Mouse (Mus musculus) limb, embryonic 11.5 days (tissue): ENCODE measurements at regions not wholly inside any gene's neighbourhood (a gene's known extent, or its start where the extent isn't known, plus 50 kb on each side); places are given as distances from the start of the nearest gene placed in this dataset.

Experiments
- ATAC-seq: fragments of 200-750 bp; cut with Nextera tagmentation; 2 replicates; pipeline ENCODE4 v1.8.0; 2017; ENCODE audit warnings: low read depth; ENCODE audit not compliant: insufficient number of reproducible peaks, low FRiP score, low TSS enrichment
- DNase-seq: peaks from one replicate; pipeline ENCODE4 v3.0.0-alpha.2; 2015; ENCODE audit warnings: low spot score
- H3K27ac ChIP-seq: fragments of 300-500 bp; sonication (generic); replicated peaks from 2 replicates; pipeline ENCODE4 v1.5.1; 2014; ENCODE audit warnings: low read depth, mild to moderate bottlenecking, low read length
- H3K27me3 ChIP-seq: fragments of 300-500 bp; sonication (generic); 2 replicates; pipeline ENCODE4 v1.6.1; 2014; ENCODE audit warnings: mild to moderate bottlenecking, low read length, mixed read lengths; ENCODE audit not compliant: control insufficient read depth, insufficient read depth
- H3K36me3 ChIP-seq: fragments of 300-500 bp; sonication (generic); 2 replicates; pipeline ENCODE4 v1.6.1; 2014; ENCODE audit warnings: mild to moderate bottlenecking, low read length, moderate library complexity, mixed read lengths; ENCODE audit not compliant: control insufficient read depth, insufficient read depth
- H3K4me1 ChIP-seq: fragments of 300-500 bp; sonication (generic); 2 replicates; pipeline ENCODE4 v1.6.1; 2014; ENCODE audit warnings: low read length, mixed read lengths; ENCODE audit not compliant: control insufficient read depth, insufficient read depth
- H3K4me2 ChIP-seq: fragments of 300-500 bp; sonication (generic); 2 replicates; pipeline ENCODE4 v1.6.1; 2014; ENCODE audit warnings: low read depth, mild to moderate bottlenecking, moderate library complexity; ENCODE audit not compliant: severe bottlenecking
- H3K4me3 ChIP-seq: fragments of 300-500 bp; sonication (generic); 2 replicates; pipeline ENCODE4 v1.5.1; 2014; ENCODE audit warnings: low read depth, low read length
- H3K9ac ChIP-seq: fragments of 300-500 bp; sonication (generic); 2 replicates; pipeline ENCODE4 v1.6.1; 2014; ENCODE audit warnings: mild to moderate bottlenecking, low read length
- H3K9me3 ChIP-seq: fragments of 300-500 bp; sonication (generic); 2 replicates; pipeline ENCODE4 v1.6.1; 2016; ENCODE audit warnings: low read length; ENCODE audit not compliant: control insufficient read depth
- WGBS: fragments of 180-500 bp; shearing (Covaris S2); extraction: QIAGEN DNeasy Blood & Tissue Kit; methylation state at CpG from one replicate; pipeline ENCODE4 v1.1.7; 2014; 5-methylcytosine and 5-hydroxymethylcytosine counted together

DNA sequence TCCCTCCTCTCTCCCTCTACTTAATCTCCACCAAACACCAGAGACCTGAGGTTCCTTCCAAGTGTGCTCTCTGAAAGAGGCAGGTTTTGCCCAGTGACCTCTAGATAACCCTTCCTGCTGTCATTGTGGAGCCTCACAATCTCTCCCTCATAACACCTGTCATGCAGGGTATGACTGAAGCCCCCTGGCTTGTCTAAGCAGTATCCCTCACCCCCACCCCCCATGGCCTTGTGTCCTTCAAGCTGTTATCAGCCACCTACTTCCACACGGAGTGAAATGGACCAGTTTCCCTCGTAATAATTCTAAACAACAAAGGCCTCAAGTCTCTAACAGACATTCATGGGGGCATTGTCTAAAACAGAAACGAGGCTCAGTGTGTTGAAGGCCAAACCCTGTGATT is 387.6 kb upstream of the Myt1l start:
- H3K4me2 ChIP-seq = no peak overlapping the region
- no peaks in the 10 kb centered on the region for H3K36me3 ChIP-seq
- H3K4me1 ChIP-seq = no peaks in the 10 kb centered on the region
- no peak overlapping the region for H3K4me3 ChIP-seq
- H3K9ac ChIP-seq = no peak overlapping the region
- DNase-seq = no peak
- no peak overlapping the region for H3K27ac ChIP-seq
- H3K27me3 ChIP-seq = no peaks in the 10 kb centered on the region
- H3K9me3 ChIP-seq = no peaks in the 10 kb centered on the region
- whole genome bisulfite sequencing = 50% methylated on average over 3 of the region's 3 CpGs
- no peak for ATAC-seq

GRCm38 (mm10) chr12:29141132-29141531 is 387.1 kb upstream of the Myt1l start:
- Histone ChIP-seq H3K4me2 (no peak overlapping the region), H3K4me3 (no peak overlapping the region), H3K27ac (no peak overlapping the region), H3K27me3 (no peaks in the 10 kb centered on the region), H3K9ac (no peak overlapping the region), H3K9me3 (no peaks in the 10 kb centered on the region), H3K4me1 (no peaks in the 10 kb centered on the region), H3K36me3 (no peaks in the 10 kb centered on the region)
- DNase-seq = no peak
- ATAC-seq = no peak
- WGBS = 68% methylated on average over 13 of the region's 13 CpGs

DNA sequence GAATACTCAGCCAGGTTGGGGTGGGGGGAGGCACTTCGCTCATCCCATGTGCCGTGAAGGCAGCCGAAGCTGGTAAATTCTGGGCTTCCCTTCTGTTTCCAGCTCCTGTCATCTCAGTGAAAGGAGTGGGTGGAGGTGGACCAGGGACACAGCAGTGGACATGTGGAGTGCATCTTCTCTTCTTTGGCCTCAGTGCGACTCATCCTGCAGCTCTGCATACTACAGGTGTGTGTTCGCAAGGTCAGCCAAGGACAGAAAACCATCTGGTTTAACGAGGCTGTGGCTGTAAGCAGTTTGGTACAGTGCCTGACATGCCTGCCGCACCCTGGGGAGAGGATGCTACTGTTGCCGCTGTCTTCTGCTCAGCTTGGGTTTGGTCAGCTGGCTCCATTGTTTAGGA is 386.3 kb upstream of the Myt1l start:
- ATAC-seq (no peak), DNase-seq (no peak)
- 85% methylated on average over 8 of the region's 8 CpGs for WGBS
- no peak overlapping the region for H3K9ac ChIP-seq
- H3K4me3 ChIP-seq = no peak overlapping the region
- H3K4me2 ChIP-seq = no peak overlapping the region
- H3K27ac ChIP-seq = no peak overlapping the region
- no peaks in the 10 kb centered on the region for H3K4me1 ChIP-seq
- H3K27me3 ChIP-seq = no peaks in the 10 kb centered on the region
- H3K36me3 ChIP-seq = no peaks in the 10 kb centered on the region
- no peaks in the 10 kb centered on the region for H3K9me3 ChIP-seq

DNA sequence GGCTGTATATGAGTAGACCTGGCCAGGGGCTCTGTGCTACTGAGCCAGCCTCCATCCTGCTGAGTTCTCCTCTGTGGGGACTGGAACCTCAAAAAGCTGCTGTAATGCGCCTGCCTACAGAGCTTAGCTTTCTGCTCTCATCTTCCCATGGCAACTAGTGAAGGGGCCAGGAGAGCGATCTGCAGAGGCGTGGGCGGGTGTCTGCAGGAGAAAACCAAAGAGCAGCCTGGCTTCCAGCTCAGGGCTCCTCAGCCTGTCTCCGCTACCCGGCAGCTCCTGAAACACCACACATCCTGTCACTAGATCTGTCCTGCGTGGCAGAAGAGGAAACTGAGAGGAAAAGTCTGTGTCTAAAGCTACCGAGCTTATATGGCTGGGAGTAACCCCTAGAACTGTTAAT is 384.9 kb upstream of the Myt1l start:
- H3K9me3 ChIP-seq = no peaks in the 10 kb centered on the region
- no peak overlapping the region for H3K9ac ChIP-seq
- 64% methylated on average over 8 of the region's 8 CpGs for WGBS
- H3K4me3 ChIP-seq = no peak overlapping the region
- no peak overlapping the region for H3K27ac ChIP-seq
- no peaks in the 10 kb centered on the region for H3K36me3 ChIP-seq
- no peak for DNase-seq
- no peaks in the 10 kb centered on the region for H3K27me3 ChIP-seq
- H3K4me1 ChIP-seq = no peaks in the 10 kb centered on the region
- no peak overlapping the region for H3K4me2 ChIP-seq
- ATAC-seq = no peak

DNA sequence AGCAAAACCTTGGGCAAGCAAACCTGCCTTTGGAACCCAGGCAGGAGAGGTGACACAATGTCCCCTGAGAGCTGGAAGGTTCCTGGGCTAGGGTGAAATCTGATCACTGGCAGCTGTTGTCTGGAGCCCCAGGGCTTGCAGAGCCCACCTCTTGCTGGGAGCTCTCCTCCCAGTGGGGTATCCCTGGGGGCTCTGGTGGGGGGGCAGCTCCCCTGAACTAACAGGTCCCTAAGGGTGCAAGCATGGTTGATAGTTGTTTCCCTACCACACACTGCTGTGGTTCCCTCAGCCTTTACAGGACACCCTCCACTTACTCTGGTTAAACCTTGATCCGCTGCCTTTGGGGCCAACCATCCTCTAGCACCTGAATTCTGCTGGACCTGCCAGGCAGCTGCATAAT is 367.3 kb upstream of the Myt1l start:
- Histone ChIP-seq H3K4me1 (no peaks in the 10 kb centered on the region), H3K27ac (no peak overlapping the region), H3K9ac (no peak overlapping the region), H3K4me2 (no peak overlapping the region), H3K36me3 (no peaks in the 10 kb centered on the region), H3K4me3 (no peak overlapping the region), H3K27me3 (no peaks in the 10 kb centered on the region), H3K9me3 (no peaks in the 10 kb centered on the region)
- ATAC-seq (no peak), DNase-seq (no peak)
- 81% methylated on average over 1 of the region's 1 CpGs for WGBS

- Histone ChIP-seq H3K27me3 (no peaks in the 10 kb centered on the region), H3K4me3 (no peak overlapping the region), H3K4me2 (no peak overlapping the region), H3K36me3 (no peaks in the 10 kb centered on the region), H3K4me1 (no peaks in the 10 kb centered on the region), H3K27ac (no peak overlapping the region), H3K9me3 (no peaks in the 10 kb centered on the region), H3K9ac (no peak overlapping the region)
- DNase-seq (no peak), ATAC-seq (no peak)
- 17% methylated on average over 2 of the region's 2 CpGs for WGBS
Observed at GRCm38 (mm10) chr12:29161546-29161945, 366.6 kb upstream of the Myt1l start.

GRCm38 (mm10) chr12:29164701-29165100 is 363.5 kb upstream of the Myt1l start:
- no peaks in the 10 kb centered on the region for H3K4me1 ChIP-seq
- H3K9ac ChIP-seq = no peak overlapping the region
- ATAC-seq (no peak), DNase-seq (no peak)
- WGBS = 86% methylated on average over 2 of the region's 2 CpGs
- H3K36me3 ChIP-seq = no peaks in the 10 kb centered on the region
- no peak overlapping the region for H3K4me2 ChIP-seq
- no peaks in the 10 kb centered on the region for H3K9me3 ChIP-seq
- H3K27me3 ChIP-seq = no peaks in the 10 kb centered on the region
- H3K4me3 ChIP-seq = no peak overlapping the region
- H3K27ac ChIP-seq = no peak overlapping the region

DNA sequence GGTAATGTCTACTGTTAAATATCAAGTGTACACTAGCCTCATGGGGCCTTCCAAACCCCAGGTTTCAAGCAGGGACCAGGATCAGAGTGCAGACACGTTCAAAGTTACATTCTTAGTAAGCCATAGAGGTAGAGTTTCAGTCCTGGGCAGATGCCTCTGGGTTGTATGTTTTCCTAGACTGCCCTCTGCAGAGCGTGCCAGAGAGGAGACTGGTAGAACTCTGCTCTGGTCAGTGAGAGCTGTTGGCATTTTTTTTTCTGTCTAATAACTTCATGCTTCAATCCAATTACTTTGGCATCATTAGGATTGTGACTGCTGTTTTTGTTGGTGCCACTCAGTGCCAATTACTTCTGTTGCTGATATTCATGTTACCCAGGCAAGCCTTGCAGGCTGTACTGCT is 361.9 kb upstream of the Myt1l start:
- 63% methylated on average over 2 of the region's 2 CpGs for WGBS
- DNase-seq (no peak), ATAC-seq (no peak)
- Histone ChIP-seq H3K9me3 (no peaks in the 10 kb centered on the region), H3K9ac (no peak overlapping the region), H3K27ac (no peak overlapping the region), H3K4me3 (no peak overlapping the region), H3K4me1 (no peaks in the 10 kb centered on the region), H3K4me2 (no peak overlapping the region), H3K27me3 (no peaks in the 10 kb centered on the region), H3K36me3 (no peaks in the 10 kb centered on the region)

GRCm38 (mm10) chr12:29167922-29168321 is 360.3 kb upstream of the Myt1l start:
- Histone ChIP-seq H3K4me1 (no peaks in the 10 kb centered on the region), H3K4me3 (no peak overlapping the region), H3K27ac (no peak overlapping the region), H3K9me3 (no peaks in the 10 kb centered on the region), H3K4me2 (no peak overlapping the region), H3K36me3 (no peaks in the 10 kb centered on the region), H3K27me3 (no peaks in the 10 kb centered on the region), H3K9ac (no peak overlapping the region)
- WGBS = 83% methylated on average over 6 of the region's 6 CpGs
- ATAC-seq = no peak
- no peak for DNase-seq
